Mouse (Mus musculus): ENCODE results near the gene Scgb1a1.
"Not testable (repeated sequence)": the region's sequence is repeated elsewhere in the genome, so short reads cannot be mapped to it uniquely, and the experiment has no call there.

The Scgb1a1 gene

DNA sequence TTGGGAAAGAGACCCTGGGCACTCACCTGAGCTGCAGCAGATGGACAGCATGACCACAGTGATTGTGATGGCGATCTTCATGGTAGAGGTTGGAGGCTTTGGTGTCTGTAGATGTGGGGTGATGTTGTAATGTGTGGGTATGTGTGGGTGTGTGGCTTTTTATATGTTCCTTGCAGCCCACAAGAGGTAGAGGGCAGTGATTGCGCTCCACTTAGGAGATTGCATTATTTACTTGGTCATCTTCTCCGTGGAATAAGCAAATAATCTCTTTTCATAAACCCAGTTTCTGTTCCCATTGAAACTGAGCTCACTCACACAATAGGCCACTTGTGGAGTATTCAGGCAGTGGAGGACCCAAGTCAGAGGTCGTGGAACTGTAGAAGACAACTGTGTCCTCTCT, at the start of gene Scgb1a1:
Scgb1a1 (minus strand) TSS at position 138 of the 400 bp plus-strand sequence.
- DNase-seq: no peak

DNA sequence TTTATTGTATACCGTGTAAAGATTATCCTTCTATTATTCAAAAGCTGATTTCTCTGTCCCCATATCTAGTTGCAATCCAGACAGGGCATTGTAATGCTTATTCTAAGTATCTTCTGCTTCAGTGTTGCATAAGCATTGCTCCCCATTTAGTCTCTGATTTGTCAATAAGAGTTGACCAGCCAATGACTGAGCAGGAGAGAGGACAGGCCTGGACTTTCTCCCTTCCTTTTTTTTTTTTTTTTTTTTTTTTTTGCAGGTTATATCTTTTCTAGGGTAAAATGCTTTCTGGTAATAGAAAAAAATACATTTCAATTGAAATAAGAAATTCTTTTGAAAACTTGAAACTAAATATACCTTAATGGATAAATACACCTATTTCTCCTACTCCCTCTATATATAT, 49.4 kb upstream of the Scgb1a1 start:
- DNase-seq: no peak

DNA sequence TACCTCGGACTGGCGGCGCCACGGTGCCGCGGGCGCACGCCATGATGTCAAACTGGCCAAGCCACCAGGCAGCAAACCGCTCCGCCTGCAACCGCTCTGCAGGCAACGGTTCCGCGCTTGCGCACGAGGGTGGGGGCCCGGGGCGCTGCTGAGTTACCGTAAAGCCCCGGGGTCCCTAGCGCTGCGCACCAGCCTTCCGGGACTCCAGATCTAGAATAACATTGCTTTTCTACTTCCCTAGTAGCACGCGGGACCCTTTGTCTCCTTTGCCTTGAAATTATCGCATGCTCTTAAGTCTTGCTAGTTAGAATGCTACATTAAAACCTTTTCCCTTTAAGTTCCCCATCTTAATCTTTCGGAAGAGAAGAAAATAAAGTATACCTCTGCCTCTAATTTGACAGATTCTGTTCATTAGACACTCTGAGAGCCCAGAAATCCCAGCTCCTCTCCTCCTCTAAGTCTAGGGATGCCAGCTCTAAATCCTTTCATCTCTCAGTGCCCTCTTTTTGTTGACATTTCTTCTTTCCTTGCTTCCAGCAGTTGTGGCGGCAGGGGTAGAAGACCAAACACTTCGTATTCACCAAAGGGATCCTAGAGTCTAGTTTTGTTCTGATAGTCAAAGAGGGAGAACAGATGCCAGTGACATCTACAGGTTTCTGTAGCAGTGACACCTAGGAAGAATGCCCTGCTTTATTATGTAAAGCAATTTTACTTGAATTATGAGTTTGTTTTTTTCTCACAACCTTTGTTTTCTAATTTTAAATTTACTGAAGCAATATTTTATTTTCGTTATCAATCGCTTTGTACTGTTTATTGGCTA, 48.0 kb upstream of the Scgb1a1 start, which contains the start of gene Asrgl1:
Asrgl1 (minus strand) TSS at position 125 of the 820 bp plus-strand sequence.
- peak; percentile 90 for DNase-seq

DNA sequence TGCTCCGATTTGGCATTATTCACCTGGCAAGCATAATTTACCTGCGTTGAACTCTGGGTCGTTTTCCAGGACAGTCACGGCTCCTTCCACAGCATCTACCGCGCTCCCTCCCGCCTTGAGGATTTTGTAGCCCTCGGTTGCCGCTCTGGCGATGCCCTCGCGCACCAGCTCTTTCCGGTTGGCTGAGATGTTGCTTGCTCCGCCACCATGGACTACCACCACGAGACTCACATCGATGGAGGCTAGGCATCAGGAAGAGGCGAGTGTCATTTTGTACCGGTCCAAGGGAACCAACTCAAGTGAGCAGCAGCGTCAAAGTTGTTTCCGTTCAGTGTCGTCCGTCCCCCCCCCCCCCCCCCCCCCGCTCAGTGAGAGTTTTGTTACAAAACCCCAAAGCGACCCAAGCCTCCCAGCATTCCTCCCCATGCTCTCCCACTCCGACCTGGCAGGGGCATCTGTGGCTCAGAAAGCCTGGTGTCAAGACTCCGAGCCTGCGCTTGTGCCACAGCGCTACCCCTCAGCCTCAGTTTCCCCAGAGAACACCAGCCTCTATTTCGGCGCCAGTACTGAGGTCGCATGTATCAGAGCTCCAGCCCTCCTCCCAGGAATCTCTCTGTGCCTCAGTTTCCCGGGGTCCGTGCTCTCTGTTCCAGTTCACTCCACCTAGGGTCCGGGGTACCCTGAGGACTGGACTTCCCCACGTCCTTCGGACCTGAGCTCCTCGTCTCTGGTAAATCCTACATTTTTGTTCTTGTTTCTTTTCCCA, 47.2 kb upstream of the Scgb1a1 start:
- peak; percentile 72 for DNase-seq

DNA sequence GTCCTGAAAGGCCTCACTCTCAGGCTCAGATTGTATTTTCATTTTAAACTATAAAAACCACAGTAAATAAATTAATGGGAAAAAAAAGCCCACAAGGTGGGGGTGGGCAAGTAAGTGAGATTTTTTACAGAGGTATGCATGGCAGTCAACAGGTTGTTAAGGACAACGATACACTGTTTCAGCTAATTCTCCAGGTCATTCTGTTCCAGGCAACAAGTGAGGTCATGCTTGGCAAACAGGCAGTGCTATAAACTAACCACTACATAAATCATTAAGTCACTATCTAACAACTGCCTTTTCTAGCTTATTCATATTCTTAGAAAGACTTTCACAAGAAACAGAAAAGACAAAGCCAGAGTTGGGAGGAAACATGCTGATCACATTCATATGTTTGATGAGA, 42.2 kb upstream of the Scgb1a1 start:
- DNase-seq: no peak

DNA sequence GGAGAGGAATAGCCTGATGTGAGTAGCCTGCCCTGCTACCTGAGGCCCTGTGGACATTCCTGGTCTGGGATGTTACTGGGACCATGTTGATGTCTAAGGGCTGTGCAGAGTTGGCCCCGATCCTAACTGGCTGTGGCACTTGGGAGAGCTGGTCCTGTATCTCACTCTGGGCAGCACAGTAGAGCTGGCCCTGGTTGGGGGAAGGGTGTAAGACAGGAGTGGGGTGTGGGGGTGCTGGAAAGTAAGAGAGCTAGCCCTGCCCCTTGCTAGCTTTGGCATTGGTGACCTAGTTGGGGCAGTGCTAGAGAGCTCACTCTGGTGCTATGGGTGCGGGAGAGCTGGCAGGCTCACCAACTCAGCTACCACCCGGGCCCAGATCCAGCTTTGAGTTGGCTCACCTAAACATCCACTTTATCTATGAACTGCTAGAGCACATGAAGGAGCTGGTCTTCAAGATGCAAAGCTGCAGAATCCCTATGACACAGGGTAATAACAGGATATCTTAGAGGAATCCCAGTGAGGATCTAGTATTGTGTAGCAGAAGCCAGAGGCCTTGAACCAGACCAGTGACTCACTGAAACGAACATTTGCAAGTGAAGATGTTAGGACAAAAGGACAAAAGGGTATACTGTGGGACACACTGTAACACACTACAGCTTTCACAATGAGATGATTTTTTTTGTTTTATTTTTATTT, 40.9 kb upstream of the Scgb1a1 start:
- DNase-seq: peak; percentile 58

DNA sequence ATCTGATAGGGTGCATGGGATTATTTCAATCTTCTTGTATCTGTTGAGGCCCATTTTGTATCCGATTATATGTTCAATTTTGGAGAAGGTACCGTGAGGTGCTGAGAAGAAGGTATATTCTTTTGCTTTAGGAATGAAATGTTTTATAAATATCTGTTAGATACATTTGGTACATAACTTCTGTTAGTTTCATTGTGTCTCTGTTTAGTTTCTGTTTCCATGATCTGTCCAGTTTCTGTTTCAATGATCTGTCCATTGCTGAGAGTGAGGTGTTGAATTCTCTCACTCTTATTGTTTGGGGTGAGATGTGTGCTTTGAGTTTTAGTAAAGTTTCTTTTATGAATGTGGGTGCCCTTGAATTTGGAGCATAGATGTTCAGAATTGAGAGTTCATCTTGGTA, 36.2 kb upstream of the Scgb1a1 start:
- DNase-seq: not testable (repeated sequence)

DNA sequence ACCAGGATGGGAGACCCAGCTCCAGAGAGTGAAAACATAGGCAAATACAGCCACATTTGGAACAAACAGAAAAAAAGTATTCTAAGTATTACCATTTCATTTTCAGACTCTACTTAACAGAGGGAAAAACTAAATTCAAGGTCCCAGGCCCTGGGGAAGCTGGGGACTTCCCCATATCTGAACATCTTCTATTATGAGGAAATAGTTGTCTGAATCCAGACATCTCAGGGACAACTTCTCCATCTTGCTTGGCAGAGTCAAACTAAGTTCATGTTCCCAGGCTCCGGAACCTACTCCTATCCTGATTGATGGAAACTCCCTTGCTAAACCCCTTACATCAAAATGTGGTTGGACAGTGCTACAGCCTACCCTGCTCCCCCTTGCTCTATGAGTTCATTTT, 34.6 kb upstream of the Scgb1a1 start:
- no peak for DNase-seq

DNA sequence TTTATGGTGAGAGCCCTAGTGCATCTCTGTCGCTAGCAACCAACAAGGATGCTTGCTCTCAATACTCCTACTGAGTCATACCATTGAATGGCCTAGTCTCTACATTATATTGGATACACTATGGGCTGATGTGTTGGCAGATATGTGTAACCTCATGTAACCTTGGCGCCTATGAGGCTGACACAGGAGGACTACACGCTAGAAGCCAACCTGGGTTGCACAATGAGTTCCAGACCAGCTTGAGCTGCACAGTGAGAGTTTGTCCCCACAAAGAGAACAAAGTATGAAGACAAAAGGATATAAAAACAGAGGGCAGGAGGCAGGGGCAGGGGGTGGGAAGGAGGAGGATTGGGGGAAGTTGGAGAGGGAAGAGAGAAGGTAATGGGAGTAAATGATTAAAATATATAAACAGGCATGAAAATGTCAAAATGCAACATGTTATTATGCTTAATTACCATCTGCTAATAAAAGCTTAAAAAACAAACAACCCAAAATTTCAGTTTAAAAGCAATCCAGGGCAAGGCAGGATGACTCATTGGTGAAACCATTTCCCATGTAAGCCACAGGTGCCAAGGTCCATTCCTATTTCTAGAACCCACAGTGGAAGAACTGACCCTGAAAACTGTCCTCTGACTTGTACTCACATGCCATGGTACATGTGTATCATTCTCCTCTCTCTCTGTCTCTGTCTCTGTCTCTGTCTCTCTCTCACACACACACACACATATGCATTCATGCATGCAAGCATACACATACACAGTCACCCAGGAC, 32.1 kb upstream of the Scgb1a1 start:
- DNase-seq: no peak

DNA sequence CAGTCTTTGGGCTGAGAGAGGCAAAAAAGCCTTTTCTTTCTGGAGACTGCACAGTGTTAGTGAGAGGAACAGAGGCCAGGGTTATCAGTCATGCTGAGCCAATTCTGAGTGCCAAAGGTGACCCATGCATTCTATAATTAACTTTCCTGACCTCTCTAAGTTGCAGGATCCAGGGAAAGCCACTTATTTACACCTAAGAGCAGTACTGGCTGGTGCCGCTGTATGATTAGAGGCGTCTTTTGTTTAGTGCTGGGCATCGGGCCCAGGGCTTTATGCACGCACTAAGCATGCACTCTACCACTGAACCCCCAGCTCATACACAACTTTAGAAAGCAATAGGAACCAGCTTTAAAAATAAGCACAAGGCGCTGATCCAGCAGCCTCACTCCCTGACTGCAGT, 29.5 kb upstream of the Scgb1a1 start:
- no peak for DNase-seq

DNA sequence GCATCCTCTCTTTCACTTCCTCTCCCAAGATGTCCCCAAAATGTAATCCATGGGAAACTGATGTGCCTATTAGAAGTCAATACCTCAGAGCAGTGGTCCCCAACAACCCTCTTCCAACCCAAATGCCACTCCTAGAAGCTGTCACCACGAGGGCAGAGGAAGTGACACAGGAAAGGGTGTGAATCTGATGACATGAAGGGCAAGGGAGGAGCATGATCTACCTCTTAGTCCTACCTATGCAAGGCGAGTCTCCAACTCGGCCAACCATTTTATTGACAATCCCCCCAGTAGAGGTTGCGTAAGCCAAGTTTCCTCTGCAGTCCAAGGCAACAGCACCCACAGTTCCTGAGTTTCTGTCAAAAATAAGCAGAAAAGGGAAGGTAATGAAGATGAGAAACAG, 28.5 kb upstream of the Scgb1a1 start:
- no peak for DNase-seq

DNA sequence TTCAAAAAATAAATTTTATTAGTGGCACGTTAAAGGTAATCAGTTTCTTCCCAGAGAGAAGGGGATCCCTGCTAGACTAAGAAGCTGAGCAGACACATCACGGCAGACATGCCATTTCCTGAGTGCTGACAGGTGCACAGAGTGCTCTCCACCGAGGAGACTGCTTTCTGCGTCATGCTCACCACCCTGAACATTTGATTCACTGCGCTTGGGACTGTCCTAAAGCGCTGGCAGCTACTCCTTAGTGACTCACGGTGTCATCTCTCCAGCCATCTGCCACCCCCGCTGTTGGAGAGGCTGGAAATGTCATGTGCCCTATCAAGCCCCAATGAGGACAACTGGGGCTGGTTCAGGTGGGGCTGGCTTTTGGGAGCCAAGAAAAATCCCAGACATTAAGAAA, 24.3 kb upstream of the Scgb1a1 start:
- peak; percentile 94 for DNase-seq

DNA sequence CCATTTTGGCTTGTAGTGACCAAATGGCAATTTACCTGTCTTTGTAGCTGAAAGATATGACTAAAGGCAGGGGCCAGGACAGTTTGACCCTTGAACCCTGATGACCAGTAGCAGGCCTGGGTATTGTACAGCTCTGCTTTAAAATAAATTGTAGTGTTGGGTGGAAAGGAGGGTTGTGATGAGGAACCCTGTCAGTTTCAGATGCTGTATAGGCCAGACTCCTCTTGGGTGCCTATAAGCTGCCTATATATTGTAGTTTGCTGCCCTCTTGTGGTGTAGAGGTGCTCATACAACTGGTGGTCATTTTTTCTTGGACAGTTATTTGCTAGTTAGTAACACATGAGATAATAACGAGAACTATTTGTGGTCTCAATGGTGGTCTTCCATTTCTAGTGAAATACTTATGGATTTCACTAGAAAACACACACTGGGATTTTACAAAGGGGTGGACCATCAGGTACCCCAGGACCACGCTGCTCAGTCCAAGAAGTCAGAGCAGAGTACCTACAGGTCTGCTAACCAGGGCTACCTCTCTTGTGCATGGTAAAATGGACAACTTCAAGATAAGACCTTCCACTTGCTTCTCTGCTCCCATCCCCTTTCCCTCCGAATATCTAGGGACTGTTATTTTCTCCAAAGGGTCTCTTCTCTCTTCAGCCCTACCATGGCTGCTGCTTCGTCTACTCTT, 22.6 kb upstream of the Scgb1a1 start:
- peak; percentile 56 for DNase-seq

DNA sequence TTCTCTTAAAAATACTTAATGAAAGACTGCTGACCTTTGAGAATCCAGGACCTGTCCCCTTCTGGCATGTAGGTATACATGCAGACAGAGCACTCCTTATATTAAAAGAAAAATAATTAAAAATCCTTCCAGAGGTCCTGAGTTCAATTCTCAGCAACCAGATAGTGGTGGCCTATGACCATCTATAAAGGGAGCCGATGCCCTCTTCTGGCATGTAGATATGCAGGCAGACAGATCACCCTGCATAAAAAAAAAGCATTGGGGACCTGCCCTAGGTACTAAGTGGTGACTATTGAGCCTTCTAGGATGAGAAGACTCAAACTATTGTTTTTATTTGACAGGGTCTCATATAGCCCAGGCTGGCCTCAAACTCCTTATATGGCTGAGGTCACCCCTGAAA, 20.8 kb upstream of the Scgb1a1 start:
- DNase-seq: no peak

DNA sequence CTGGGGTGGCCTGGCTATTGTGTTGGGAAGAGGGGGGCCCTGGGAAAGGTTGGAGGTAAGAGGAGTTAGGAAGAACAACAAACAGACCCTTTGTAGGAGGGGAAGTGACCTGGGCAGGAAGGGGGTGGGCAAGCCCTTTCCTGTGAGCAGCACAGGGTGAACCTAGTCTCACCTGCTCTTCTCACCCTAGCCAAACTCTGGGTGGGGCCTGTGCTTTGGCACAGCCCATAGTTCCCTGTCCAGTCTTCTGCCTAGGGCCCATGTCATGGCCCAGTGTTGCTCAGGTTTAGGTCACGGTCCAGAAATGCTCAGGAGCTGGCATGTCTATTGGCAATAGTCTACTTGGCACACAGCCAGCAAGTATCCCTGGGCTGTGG, 19.6 kb upstream of the Scgb1a1 start:
- DNase-seq: no peak

DNA sequence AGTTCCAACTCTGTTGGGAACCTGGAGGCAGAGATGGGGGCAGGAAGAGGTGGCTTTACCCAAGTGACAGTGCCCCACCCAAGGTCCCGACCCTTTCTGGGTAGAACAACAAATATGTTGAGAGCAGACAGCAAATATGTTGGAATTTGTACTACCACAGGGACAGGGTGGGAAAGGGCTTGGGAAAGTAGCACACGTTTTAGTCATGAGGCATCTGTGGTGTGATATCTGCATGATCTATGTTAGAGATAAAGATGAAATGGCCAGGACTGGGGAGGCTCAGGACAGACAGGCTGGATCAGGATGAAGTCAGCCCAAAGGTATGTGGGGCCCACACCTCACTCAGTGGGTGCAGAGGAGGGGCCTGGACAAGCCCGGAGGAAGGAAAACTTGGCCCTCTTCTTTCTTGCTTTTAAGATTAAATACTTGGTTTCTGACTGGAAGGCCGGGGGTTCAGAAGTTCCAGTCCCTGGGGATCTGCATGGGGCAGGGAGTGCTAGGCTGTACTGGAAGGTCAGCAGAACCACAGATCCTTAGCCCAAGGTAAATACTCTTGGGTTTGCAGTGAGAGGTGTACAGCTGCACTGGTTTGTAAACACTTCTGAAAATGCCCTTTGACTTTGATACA, 19.1 kb upstream of the Scgb1a1 start:
- no peak for DNase-seq

DNA sequence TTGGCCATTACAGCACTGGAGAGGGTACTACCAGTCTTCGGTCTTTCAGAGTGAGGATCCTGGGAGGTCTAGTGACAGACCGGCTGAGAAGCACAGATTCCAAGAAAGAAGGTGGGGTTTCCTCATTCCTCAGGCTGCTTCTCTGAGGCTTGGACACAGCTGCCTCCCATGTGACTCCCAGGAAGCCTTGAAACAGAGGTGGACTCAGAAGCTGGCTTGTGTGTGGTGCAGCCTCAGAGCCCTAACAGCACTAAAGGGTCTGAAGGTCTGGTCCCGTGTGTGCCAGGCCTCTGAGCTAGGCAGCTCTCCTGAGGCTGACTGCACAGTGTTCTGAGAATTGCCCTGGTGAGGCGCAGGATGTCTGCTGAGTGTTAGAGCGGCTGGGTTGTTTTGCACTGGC, 18.3 kb upstream of the Scgb1a1 start:
- DNase-seq: no peak

DNA sequence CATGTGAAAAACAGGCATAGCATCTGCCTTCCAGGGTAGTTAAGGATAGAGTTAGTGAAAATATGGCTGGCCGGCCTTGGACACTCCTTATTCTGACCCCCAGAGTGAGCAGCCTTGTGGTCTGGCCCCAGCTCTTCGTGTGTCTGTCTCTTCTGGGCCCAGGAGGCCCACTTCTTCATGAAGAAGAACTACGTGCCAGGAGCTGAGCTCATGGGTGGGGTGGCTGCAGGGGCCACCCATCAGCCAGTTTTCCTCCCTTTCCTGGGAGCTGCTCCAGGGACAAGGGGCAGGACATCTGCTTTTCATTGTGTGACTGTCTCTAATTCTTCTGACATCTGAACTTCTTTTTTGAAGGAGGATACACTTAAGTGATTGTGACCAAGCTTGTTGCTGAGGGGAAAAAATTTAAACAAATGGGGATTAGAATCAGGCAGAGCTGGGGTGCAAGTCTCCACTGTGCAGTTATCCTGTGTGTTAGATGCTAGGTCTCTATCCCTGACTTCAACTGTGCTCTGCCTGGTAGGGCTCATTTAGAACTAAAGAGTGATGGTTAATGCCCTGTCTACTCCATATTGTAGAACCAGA, 17.4 kb upstream of the Scgb1a1 start:
- no peak for DNase-seq

DNA sequence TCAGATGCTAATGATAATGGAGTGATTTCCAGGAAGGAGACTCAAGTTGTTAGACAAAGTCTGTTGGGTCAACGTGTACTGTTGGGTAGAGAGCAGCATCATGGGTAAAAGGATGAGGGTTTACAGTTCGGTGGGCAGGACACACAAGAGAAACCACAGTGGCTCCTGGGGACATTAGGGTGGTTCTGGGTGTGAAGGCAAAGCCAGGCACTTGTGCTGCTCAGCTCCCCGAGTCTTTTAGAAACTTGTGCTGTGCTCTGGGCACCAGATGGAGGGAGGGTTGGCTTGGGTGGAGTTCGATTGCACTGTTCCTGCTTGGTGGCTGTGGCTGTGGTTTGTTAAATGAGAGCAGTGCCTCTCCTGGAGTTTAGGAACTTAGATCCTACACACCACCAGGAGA, 16.2 kb upstream of the Scgb1a1 start:
- DNase-seq: no peak

DNA sequence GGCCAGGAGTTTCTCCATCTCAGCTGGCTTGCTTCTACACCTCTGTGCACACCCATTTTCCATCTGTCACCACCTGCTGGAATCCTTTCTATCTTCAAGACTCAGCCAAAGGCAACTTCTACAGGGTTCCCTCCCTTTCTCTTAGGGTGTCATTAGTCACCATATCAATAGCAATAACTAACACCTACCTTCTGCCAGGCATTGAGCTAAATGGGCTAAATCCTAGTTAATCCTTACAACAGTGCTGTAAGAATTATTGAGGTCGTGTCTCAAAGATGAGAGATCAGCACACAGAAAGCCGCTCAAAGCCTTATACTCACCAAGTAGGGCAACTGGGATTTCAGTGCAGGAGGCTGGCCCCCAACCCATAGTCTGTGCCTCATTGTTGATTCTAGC, 13.3 kb upstream of the Scgb1a1 start:
- no peak for DNase-seq

DNA sequence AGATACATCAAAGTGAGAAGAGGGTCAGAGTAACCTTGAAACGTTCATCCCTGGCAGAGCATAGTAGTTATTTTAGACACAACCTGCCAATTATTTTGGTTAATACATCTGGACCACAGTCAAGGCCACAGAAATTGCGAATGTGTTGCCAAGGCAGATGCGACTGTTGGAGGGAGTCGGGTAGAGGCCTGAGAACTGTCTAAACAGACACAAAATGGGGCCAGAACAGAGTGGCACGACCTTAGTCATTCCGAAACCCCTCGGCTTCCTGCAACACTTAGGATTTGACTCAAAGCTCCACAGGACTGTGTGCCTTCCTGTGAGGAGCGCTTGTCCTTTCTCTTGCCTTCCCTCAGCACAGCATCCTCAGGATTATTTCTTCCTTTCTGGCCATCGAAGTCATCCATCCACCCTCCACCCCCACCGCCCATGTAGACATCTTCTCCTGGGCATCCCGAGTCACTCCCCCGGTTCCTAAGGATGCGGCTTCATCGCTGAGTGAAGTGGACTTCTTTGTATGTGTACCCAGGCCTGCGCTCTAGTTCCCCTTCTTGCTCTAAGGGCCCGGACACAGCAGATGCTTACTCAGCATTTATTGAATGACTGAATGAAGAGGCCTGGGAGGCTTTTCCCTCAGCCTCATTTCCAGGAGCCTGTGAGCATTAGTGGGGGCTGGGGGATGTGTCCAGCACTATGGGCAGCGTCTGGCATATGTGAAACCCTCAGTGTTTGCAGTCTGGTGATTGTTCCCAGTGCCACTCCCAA, 12.7 kb upstream of the Scgb1a1 start:
- DNase-seq: no peak
